Mouse (Mus musculus): ENCODE data around the gene Itga6. TPM values are rescaled to one million over a fixed set of nuclear protein-coding genes. Genes with fewer than 3 reads are reported as not detected.

The Itga6 gene
- polyA plus RNA-seq (2011; ENCODE audit: insufficient read depth, insufficient read length, low read depth, missing spikeins): 143 and 151 TPM in 2 replicates

DNA sequence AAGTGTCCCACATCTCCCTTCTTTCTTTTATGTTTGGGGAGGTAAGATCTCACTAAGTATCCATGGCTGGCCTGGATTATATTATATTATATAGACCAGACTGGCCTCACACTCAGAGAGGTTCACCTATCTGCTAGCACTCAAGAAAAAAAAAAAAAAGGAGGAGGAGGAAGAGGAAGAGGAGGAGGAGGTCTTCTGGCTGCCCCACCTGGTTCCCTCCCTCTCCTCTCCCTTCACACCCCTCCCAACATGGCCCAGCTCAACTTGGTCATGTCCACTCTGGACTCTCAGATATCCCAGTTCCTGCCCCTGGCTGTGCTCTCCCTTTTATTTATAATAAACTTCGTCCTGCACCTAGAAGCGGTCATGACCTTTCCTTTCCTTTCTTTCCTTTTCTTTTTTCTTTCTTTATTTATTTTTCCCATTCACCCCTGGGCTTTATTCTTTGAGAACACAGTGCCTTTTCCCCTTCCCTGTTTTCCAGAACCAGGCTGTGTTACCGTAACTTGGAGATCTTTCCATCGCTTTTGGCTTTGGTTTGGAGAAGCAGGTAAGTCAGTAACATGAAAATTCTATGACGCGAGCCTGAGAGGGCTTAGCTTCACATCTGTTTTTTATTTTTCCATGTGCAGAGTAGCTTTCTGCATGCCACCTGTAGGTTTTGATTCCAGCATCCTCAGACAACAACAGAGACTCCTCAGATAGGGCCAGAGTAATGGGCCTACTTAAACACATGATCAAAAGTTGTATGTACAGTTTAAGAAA, at the start of gene Itga6:
Gene Itga6 (plus strand): TSS at position 7 of the 765 bp plus-strand sequence.
- Histone ChIP-seq H3K9me3 (replicated peaks; ENCODE audit: control insufficient read depth, insufficient read depth, low read length, poor library complexity, severe bottlenecking) (no peaks in the 10 kb centered on the region), H3K4me3 (ENCODE audit: low read depth, low read length) (peak within 1 kb of the TSS; percentile 78), H3K27me3 (ENCODE audit: control insufficient read depth, insufficient read depth, low read length, poor library complexity, severe bottlenecking) (no peaks in the 10 kb centered on the region), H3K9ac (ENCODE audit: low read depth, poor library complexity, severe bottlenecking) (peak within 1 kb of the TSS; percentile 75), H3K36me3 (ENCODE audit: control insufficient read depth, insufficient read depth, low read length, poor library complexity, severe bottlenecking) (no peaks in the 10 kb centered on the region), H3K27ac (ENCODE audit: insufficient read depth, low read length) (peak within 1 kb of the TSS; percentile 100), H3K4me1 (ENCODE audit: control insufficient read depth, insufficient read depth, low read length) (peaks cover 2% of the 10 kb centered on the region)
- peak; percentile 57; the same call in 1 of the 2 replicates for TF ChIP-seq EP300 (IDR thresholded peaks at IDR 0.05; ENCODE audit: insufficient read depth, low read depth, low read length)
- no peak for TF ChIP-seq POLR2A (IDR thresholded peaks at IDR 0.05; ENCODE audit: insufficient read depth, low read length)

DNA sequence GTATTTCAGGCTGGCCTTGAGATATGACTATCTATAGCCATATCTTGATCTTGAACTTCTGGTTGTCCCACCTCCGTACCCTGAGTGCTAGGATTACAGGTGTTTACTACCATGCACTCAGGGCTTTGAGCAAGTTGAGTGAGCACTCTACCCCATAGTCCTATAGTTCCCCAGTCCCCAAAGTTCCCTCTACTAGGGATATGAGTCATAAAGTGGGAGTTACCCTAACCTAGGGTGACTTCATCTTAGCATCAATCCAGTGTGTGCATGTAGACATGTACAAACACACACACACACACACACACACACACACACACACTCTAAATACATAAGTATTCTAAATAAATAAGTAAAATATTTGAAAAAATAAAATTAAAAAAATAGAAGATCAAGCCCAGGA, 48.6 kb upstream of the Itga6 start:
- Histone ChIP-seq H3K4me3 (ENCODE audit: low read depth, low read length) (no peak overlapping the region), H3K36me3 (ENCODE audit: control insufficient read depth, insufficient read depth, low read length, poor library complexity, severe bottlenecking) (no peaks in the 10 kb centered on the region), H3K27ac (ENCODE audit: insufficient read depth, low read length) (no peak overlapping the region), H3K27me3 (ENCODE audit: control insufficient read depth, insufficient read depth, low read length, poor library complexity, severe bottlenecking) (no peaks in the 10 kb centered on the region), H3K9me3 (replicated peaks; ENCODE audit: control insufficient read depth, insufficient read depth, low read length, poor library complexity, severe bottlenecking) (no peaks in the 10 kb centered on the region), H3K4me1 (ENCODE audit: control insufficient read depth, insufficient read depth, low read length) (no peaks in the 10 kb centered on the region), H3K9ac (ENCODE audit: low read depth, poor library complexity, severe bottlenecking) (no peak overlapping the region)
- TF ChIP-seq POLR2A (IDR thresholded peaks at IDR 0.05; ENCODE audit: insufficient read depth, low read length) (no peak), EP300 (IDR thresholded peaks at IDR 0.05; ENCODE audit: insufficient read depth, low read depth, low read length) (no peak), CTCF (IDR thresholded peaks at IDR 0.05; ENCODE audit: low read depth, low read length) (no peak)

DNA sequence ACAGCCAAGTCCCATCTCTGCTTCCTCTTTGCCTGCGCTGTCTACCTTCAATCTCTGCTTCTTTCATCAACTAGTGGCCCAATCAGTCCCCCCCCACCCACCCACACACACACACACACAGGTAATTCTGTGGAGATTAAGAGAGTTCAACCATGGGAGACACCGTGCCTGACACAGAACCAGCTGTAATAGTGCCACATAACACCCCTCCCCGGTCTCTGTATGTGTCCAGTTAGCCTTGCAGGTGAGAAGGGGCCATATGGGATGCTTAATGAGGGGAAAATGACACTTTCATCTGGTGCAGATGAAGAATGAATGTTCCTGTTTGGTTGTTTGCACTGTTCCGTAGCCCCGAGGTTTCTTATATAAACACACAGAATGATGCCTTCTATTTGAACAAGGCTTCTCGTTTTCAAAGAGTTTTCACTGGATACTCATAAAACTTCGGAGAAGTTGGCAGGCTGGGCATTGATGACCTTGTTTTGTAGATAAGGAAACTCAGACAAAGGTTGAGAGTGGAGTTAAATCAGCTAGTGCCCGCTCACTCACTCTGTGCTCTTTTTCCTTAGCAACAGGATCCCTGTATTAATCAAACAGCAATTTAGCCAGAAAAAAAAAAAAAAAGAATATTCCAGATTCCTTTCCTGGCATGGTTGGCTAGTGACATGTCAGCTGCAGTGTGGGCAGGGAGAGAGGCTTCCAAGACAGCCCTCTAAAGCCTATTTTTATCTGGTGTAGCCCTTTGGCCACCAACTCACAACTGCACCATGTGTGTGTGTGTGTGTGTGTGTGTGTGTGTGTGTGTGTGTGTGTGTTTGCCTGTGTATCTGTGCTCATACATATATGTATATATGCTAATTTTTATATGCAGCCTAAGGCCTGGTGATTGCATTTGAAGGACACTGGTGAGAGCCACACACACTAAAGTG, 47.7 kb upstream of the Itga6 start:
- no peaks in the 10 kb centered on the region for H3K9me3 ChIP-seq (replicated peaks; ENCODE audit: control insufficient read depth, insufficient read depth, low read length, poor library complexity, severe bottlenecking)
- no peak overlapping the region for H3K9ac ChIP-seq (ENCODE audit: low read depth, poor library complexity, severe bottlenecking)
- H3K4me3 ChIP-seq (ENCODE audit: low read depth, low read length): no peak overlapping the region
- no peaks in the 10 kb centered on the region for H3K27me3 ChIP-seq (ENCODE audit: control insufficient read depth, insufficient read depth, low read length, poor library complexity, severe bottlenecking)
- TF ChIP-seq POLR2A (IDR thresholded peaks at IDR 0.05; ENCODE audit: insufficient read depth, low read length) (no peak), CTCF (IDR thresholded peaks at IDR 0.05; ENCODE audit: low read depth, low read length) (no peak), EP300 (IDR thresholded peaks at IDR 0.05; ENCODE audit: insufficient read depth, low read depth, low read length) (no peak)
- no peaks in the 10 kb centered on the region for H3K36me3 ChIP-seq (ENCODE audit: control insufficient read depth, insufficient read depth, low read length, poor library complexity, severe bottlenecking)
- no peak overlapping the region for H3K27ac ChIP-seq (ENCODE audit: insufficient read depth, low read length)
- no peaks in the 10 kb centered on the region for H3K4me1 ChIP-seq (ENCODE audit: control insufficient read depth, insufficient read depth, low read length)

DNA sequence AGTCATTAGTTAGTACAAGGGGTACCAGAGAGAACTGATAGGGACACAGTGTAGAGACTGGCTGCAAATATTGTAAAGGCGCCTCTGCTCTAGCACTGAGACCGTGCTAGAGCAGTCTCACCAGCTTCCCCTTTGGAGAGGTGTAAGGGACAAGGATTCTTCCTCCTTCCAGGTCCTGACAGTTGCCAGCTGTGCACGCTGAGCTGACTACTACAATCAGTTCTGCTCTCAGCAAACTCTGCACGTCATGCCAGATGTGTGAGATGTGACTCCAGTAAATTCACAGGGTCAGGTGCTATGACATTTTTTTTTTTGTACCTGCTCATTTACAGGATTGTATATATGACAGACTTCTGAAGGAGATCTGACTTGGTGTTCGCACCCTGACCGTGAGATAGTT, 47.0 kb upstream of the Itga6 start:
- no peak overlapping the region for H3K9ac ChIP-seq (ENCODE audit: low read depth, poor library complexity, severe bottlenecking)
- H3K27ac ChIP-seq (ENCODE audit: insufficient read depth, low read length): no peak overlapping the region
- no peaks in the 10 kb centered on the region for H3K4me1 ChIP-seq (ENCODE audit: control insufficient read depth, insufficient read depth, low read length)
- H3K4me3 ChIP-seq (ENCODE audit: low read depth, low read length): no peak overlapping the region
- H3K9me3 ChIP-seq (replicated peaks; ENCODE audit: control insufficient read depth, insufficient read depth, low read length, poor library complexity, severe bottlenecking): no peaks in the 10 kb centered on the region
- no peaks in the 10 kb centered on the region for H3K27me3 ChIP-seq (ENCODE audit: control insufficient read depth, insufficient read depth, low read length, poor library complexity, severe bottlenecking)
- no peak for TF ChIP-seq EP300 (IDR thresholded peaks at IDR 0.05; ENCODE audit: insufficient read depth, low read depth, low read length)
- no peak for TF ChIP-seq POLR2A (IDR thresholded peaks at IDR 0.05; ENCODE audit: insufficient read depth, low read length)
- no peak for TF ChIP-seq CTCF (IDR thresholded peaks at IDR 0.05; ENCODE audit: low read depth, low read length)
- no peaks in the 10 kb centered on the region for H3K36me3 ChIP-seq (ENCODE audit: control insufficient read depth, insufficient read depth, low read length, poor library complexity, severe bottlenecking)

DNA sequence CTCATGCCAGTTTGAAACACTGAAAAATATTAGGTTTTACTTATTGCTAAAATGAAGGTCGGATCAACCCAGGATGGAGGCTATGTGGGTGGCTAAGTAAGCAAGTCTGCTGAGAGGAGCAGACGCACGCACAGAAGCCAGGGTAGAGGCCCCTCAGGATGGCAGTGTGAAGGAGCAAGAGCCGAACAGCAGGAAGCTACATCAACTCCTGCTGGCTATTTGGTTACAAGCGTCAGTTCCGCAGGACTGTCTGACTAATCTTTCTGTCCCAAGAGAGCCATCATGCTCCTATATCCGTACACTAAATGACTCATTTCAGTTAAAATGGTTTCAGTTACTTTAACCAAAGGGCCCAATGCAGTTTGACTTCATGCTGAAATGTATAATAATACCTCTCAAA, 46.5 kb upstream of the Itga6 start:
- Histone ChIP-seq H3K9ac (ENCODE audit: low read depth, poor library complexity, severe bottlenecking) (no peak overlapping the region), H3K4me1 (ENCODE audit: control insufficient read depth, insufficient read depth, low read length) (no peaks in the 10 kb centered on the region), H3K27me3 (ENCODE audit: control insufficient read depth, insufficient read depth, low read length, poor library complexity, severe bottlenecking) (no peaks in the 10 kb centered on the region), H3K27ac (ENCODE audit: insufficient read depth, low read length) (no peak overlapping the region), H3K9me3 (replicated peaks; ENCODE audit: control insufficient read depth, insufficient read depth, low read length, poor library complexity, severe bottlenecking) (no peaks in the 10 kb centered on the region), H3K36me3 (ENCODE audit: control insufficient read depth, insufficient read depth, low read length, poor library complexity, severe bottlenecking) (no peaks in the 10 kb centered on the region), H3K4me3 (ENCODE audit: low read depth, low read length) (no peak overlapping the region)
- TF ChIP-seq EP300 (IDR thresholded peaks at IDR 0.05; ENCODE audit: insufficient read depth, low read depth, low read length) (no peak), POLR2A (IDR thresholded peaks at IDR 0.05; ENCODE audit: insufficient read depth, low read length) (no peak), CTCF (IDR thresholded peaks at IDR 0.05; ENCODE audit: low read depth, low read length) (no peak)
